Mouse (Mus musculus): Measurements from ENCODE around the gene Gm28374.

- TF ChIP-seq CTCF (IDR thresholded peaks at IDR 0.05; ENCODE audit: low read depth) (no peak), EP300 (IDR thresholded peaks at IDR 0.05; ENCODE audit: low read depth) (peak; percentile 79)
These were observed 45.8 kb upstream of the Gm28374 start, which contains the start of gene Snx15 for GRCm38 (mm10) chr19:6127760-6128341.
